Mouse (Mus musculus): ENCODE data around the gene Creb3l1.

DNA sequence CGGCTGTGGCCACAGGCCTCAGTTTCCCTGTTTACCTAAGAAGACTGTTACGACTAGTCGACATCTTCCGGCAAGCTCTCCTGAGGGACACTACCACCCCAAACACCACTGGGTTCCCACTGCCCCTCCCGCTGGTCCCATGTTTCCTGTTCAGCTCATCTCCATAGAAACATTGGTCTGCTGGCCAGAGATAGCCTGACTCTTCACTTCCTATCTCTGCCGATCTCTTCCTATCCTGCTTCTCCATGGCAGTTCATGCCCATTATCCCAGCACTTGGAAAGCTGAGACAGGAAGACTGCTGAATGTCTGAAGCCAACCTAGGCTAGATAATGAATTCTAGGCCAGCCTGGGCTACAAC is 76.2 kb downstream of the Creb3l1 start:
- no peak for TF ChIP-seq CTCF (IDR thresholded peaks at IDR 0.05; ENCODE audit: low read depth)
- peak; percentile 70 for TF ChIP-seq EP300 (IDR thresholded peaks at IDR 0.05; ENCODE audit: low read depth)

Measured in liver, embryonic 14.5 days (tissue).